Mouse (Mus musculus): ENCODE results near the gene Syt13. TPM values are rescaled to one million over a fixed set of nuclear protein-coding genes. Genes with fewer than 3 reads are reported as not detected.

Syt13 gene
- 30.5 and 31.9 TPM in 2 replicates for polyA plus RNA-seq (2014; fragmentation: Nextera tagmentation; extraction: Ambion mirVana)

GRCm38 (mm10) chr2:92914933-92915553 is at the start of gene Syt13:
TSS of gene Syt13 (plus strand) at chr2:92915098.
- H3K4me3 ChIP-seq (ENCODE audit: low read depth, low read length): peak within 1 kb of the TSS; percentile 42
- ATAC-seq (ENCODE audit: low read depth): peak; percentile 68
- peak within 1 kb of the TSS; percentile 71 for H3K4me2 ChIP-seq (ENCODE audit: low read depth, low read length)
- peaks cover 8% of the 10 kb centered on the region for H3K27me3 ChIP-seq (ENCODE audit: control insufficient read depth, insufficient read depth, low read length)
- peak within 1 kb of the TSS; percentile 44; the same call in 1 of the 2 replicates for H3K27ac ChIP-seq (ENCODE audit: low read depth, low read length)
- no peaks in the 10 kb centered on the region for H3K9me3 ChIP-seq (ENCODE audit: control insufficient read depth, low read length)
- H3K9ac ChIP-seq (replicated peaks; ENCODE audit: low read depth, low read length): peak within 1 kb of the TSS; percentile 67
- peaks cover 27% of the 10 kb centered on the region for H3K4me1 ChIP-seq (ENCODE audit: control insufficient read depth, insufficient read depth, low read length)
- H3K36me3 ChIP-seq (ENCODE audit: control insufficient read depth, insufficient read depth, low read length): no peaks in the 10 kb centered on the region
- under 1% methylated on average over 38 of the region's 38 CpGs for WGBS

DNA sequence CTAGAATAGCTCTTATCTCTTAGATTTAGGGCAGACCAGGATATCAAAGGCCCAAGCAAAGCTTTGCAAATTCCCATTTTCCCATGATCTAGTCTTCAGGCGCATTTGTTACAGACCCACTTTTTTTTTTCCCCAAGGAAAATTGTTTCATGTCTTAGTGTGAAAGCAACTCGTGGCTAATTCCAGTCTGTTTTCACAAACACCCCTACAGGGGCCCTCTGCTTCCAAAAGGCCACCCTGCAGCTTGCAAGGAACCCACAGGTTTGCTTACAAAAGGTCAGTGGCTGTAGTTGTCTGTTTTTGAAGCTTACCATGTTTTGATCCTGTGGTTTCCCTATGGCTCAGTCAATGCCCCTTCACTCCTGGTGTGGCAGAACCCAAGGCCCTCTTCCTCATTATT is 48.3 kb upstream of the Syt13 start:
- H3K36me3 ChIP-seq (ENCODE audit: control insufficient read depth, insufficient read depth, low read length): no peaks in the 10 kb centered on the region
- H3K4me1 ChIP-seq (ENCODE audit: control insufficient read depth, insufficient read depth, low read length): no peaks in the 10 kb centered on the region; the same call in 1 of the 2 replicates
- H3K9ac ChIP-seq (replicated peaks; ENCODE audit: low read depth, low read length): no peak overlapping the region
- ATAC-seq (ENCODE audit: low read depth): no peak
- no peaks in the 10 kb centered on the region for H3K27me3 ChIP-seq (ENCODE audit: control insufficient read depth, insufficient read depth, low read length)
- no peak overlapping the region for H3K4me2 ChIP-seq (ENCODE audit: low read depth, low read length)
- WGBS: 33% methylated on average over 2 of the region's 2 CpGs
- H3K9me3 ChIP-seq (ENCODE audit: control insufficient read depth, low read length): no peaks in the 10 kb centered on the region
- no peak overlapping the region for H3K27ac ChIP-seq (ENCODE audit: low read depth, low read length)
- no peak overlapping the region for H3K4me3 ChIP-seq (ENCODE audit: low read depth, low read length)

- H3K27ac ChIP-seq (ENCODE audit: low read depth, low read length): peak overlapping the region; percentile 75
- H3K4me1 ChIP-seq (ENCODE audit: control insufficient read depth, insufficient read depth, low read length): no peaks in the 10 kb centered on the region; the same call in 1 of the 2 replicates
- no peaks in the 10 kb centered on the region for H3K27me3 ChIP-seq (ENCODE audit: control insufficient read depth, insufficient read depth, low read length)
- no peaks in the 10 kb centered on the region for H3K36me3 ChIP-seq (ENCODE audit: control insufficient read depth, insufficient read depth, low read length)
- H3K4me2 ChIP-seq (ENCODE audit: low read depth, low read length): no peak overlapping the region
- ATAC-seq (ENCODE audit: low read depth): peak; percentile 72
- H3K9me3 ChIP-seq (ENCODE audit: control insufficient read depth, low read length): no peaks in the 10 kb centered on the region
- no peak overlapping the region for H3K4me3 ChIP-seq (ENCODE audit: low read depth, low read length)
- 16% methylated on average over 10 of the region's 10 CpGs for WGBS
- H3K9ac ChIP-seq (replicated peaks; ENCODE audit: low read depth, low read length): no peak overlapping the region
These were observed 44.6 kb upstream of the Syt13 start for GRCm38 (mm10) chr2:92870139-92870836.

DNA sequence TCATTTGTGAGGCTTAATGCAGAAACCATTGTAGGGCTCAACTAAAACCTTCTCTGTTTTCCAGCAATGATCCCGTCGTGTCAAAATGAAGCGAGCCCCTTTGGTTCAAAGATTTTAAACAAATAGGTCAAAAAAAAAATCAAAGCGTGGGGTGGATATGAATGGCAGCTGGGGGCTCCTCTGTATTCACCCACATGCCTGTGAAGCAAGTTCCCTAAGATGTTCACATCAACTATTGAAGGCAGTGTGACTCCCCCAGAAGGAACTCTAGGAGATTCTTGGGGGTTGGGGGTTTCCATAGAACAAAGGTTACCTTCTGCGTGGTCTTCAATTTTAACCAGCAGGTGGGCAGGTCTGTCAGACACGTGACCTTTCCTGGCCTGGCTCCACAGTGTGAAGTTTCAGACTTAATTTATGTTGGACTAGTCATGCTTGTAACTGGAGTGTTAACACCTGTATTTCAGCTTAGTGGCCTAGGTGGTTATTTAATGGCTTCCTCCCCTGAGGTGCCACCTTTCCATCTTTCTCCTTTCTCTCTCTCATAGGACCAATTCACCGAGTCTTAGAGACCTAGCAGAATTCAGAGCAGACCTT is 43.7 kb upstream of the Syt13 start:
- H3K36me3 ChIP-seq (ENCODE audit: control insufficient read depth, insufficient read depth, low read length): no peaks in the 10 kb centered on the region
- 52% methylated on average over 7 of the region's 7 CpGs for WGBS
- H3K4me1 ChIP-seq (ENCODE audit: control insufficient read depth, insufficient read depth, low read length): no peaks in the 10 kb centered on the region; the same call in 1 of the 2 replicates
- no peaks in the 10 kb centered on the region for H3K27me3 ChIP-seq (ENCODE audit: control insufficient read depth, insufficient read depth, low read length)
- no peak overlapping the region for H3K4me2 ChIP-seq (ENCODE audit: low read depth, low read length)
- no peaks in the 10 kb centered on the region for H3K9me3 ChIP-seq (ENCODE audit: control insufficient read depth, low read length)
- no peak overlapping the region for H3K4me3 ChIP-seq (ENCODE audit: low read depth, low read length)
- ATAC-seq (ENCODE audit: low read depth): no peak
- no peak overlapping the region for H3K9ac ChIP-seq (replicated peaks; ENCODE audit: low read depth, low read length)
- peak overlapping the region; percentile 75; the same call in 1 of the 2 replicates for H3K27ac ChIP-seq (ENCODE audit: low read depth, low read length)

GRCm38 (mm10) chr2:92872652-92873051 is 42.2 kb upstream of the Syt13 start:
- Histone ChIP-seq H3K4me2 (ENCODE audit: low read depth, low read length) (no peak overlapping the region), H3K9me3 (ENCODE audit: control insufficient read depth, low read length) (no peaks in the 10 kb centered on the region), H3K27me3 (ENCODE audit: control insufficient read depth, insufficient read depth, low read length) (no peaks in the 10 kb centered on the region), H3K4me1 (ENCODE audit: control insufficient read depth, insufficient read depth, low read length) (no peaks in the 10 kb centered on the region; the same call in 1 of the 2 replicates), H3K9ac (replicated peaks; ENCODE audit: low read depth, low read length) (no peak overlapping the region), H3K36me3 (ENCODE audit: control insufficient read depth, insufficient read depth, low read length) (no peaks in the 10 kb centered on the region), H3K4me3 (ENCODE audit: low read depth, low read length) (no peak overlapping the region), H3K27ac (ENCODE audit: low read depth, low read length) (no peak overlapping the region)
- WGBS: 94% methylated on average over 4 of the region's 4 CpGs
- ATAC-seq (ENCODE audit: low read depth): no peak

DNA sequence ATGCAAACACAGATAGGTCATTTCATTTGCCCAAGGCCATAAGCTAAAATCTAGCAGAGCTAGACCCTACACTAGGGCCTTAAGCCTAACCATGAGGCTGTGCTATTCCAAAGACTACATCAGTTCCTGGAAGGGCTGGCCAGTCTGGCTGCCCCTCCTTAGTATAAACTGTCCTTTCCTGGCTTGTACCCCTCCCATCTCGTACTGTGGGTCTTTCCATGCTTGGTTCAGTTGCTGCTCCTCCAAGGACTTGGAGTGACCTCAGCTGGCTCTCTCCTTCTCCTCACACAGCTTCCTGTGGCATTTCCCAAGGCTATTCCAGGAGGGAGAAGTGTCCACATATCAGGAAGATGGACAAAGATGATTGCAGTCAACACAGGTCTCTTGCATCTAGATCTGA is 40.3 kb upstream of the Syt13 start:
- Histone ChIP-seq H3K9ac (replicated peaks; ENCODE audit: low read depth, low read length) (no peak overlapping the region), H3K4me3 (ENCODE audit: low read depth, low read length) (no peak overlapping the region), H3K4me1 (ENCODE audit: control insufficient read depth, insufficient read depth, low read length) (no peaks in the 10 kb centered on the region; the same call in 1 of the 2 replicates), H3K27me3 (ENCODE audit: control insufficient read depth, insufficient read depth, low read length) (no peaks in the 10 kb centered on the region), H3K27ac (ENCODE audit: low read depth, low read length) (no peak overlapping the region), H3K4me2 (ENCODE audit: low read depth, low read length) (no peak overlapping the region), H3K36me3 (ENCODE audit: control insufficient read depth, insufficient read depth, low read length) (no peaks in the 10 kb centered on the region), H3K9me3 (ENCODE audit: control insufficient read depth, low read length) (no peaks in the 10 kb centered on the region)
- WGBS: 69% methylated on average over 1 of the region's 1 CpGs
- ATAC-seq (ENCODE audit: low read depth): no peak

DNA sequence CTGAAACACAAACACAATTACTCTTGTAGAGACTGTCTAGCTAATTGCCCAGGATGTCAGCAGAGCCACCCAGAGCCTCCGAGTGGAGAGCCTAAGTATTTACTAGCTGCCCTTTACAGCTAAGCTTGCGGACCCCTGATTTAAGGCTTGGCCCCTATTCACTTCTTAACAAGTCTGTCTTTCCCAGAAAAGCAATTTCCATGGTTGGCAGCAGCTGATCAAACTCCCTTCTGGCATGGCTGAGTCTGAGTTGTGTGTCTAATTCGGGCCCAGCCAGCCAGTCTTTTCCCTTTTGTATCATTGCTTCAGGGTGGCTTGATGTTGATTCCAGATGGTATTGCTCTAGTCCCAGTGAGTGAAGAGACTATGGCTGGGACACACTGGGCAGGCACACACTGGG is 37.4 kb upstream of the Syt13 start:
- peak; percentile 60 for ATAC-seq (ENCODE audit: low read depth)
- H3K36me3 ChIP-seq (ENCODE audit: control insufficient read depth, insufficient read depth, low read length): no peaks in the 10 kb centered on the region
- 20% methylated on average over 3 of the region's 3 CpGs for WGBS
- H3K4me2 ChIP-seq (ENCODE audit: low read depth, low read length): no peak overlapping the region
- H3K9me3 ChIP-seq (ENCODE audit: control insufficient read depth, low read length): no peaks in the 10 kb centered on the region
- no peak overlapping the region for H3K27ac ChIP-seq (ENCODE audit: low read depth, low read length)
- no peak overlapping the region for H3K9ac ChIP-seq (replicated peaks; ENCODE audit: low read depth, low read length)
- no peak overlapping the region for H3K4me3 ChIP-seq (ENCODE audit: low read depth, low read length)
- H3K4me1 ChIP-seq (ENCODE audit: control insufficient read depth, insufficient read depth, low read length): no peaks in the 10 kb centered on the region
- H3K27me3 ChIP-seq (ENCODE audit: control insufficient read depth, insufficient read depth, low read length): no peaks in the 10 kb centered on the region

GRCm38 (mm10) chr2:92883039-92883911 is 31.6 kb upstream of the Syt13 start:
- WGBS: 1% methylated on average over 15 of the region's 15 CpGs
- no peaks in the 10 kb centered on the region for H3K36me3 ChIP-seq (ENCODE audit: control insufficient read depth, insufficient read depth, low read length)
- H3K4me3 ChIP-seq (ENCODE audit: low read depth, low read length): no peak overlapping the region
- H3K27me3 ChIP-seq (ENCODE audit: control insufficient read depth, insufficient read depth, low read length): no peaks in the 10 kb centered on the region
- H3K9me3 ChIP-seq (ENCODE audit: control insufficient read depth, low read length): no peaks in the 10 kb centered on the region
- H3K4me1 ChIP-seq (ENCODE audit: control insufficient read depth, insufficient read depth, low read length): no peaks in the 10 kb centered on the region; the same call in 1 of the 2 replicates
- no peak overlapping the region; the same call in 1 of the 2 replicates for H3K4me2 ChIP-seq (ENCODE audit: low read depth, low read length)
- peak; percentile 75 for ATAC-seq (ENCODE audit: low read depth)
- no peak overlapping the region for H3K27ac ChIP-seq (ENCODE audit: low read depth, low read length)
- H3K9ac ChIP-seq (replicated peaks; ENCODE audit: low read depth, low read length): no peak overlapping the region

Data from neural tube, embryonic 14.5 days (tissue).